Mouse (Mus musculus) 416B (cell line): ENCODE data around the gene Gm11007.
"Not testable (repeated sequence)": the region's sequence is repeated elsewhere in the genome, so short reads cannot be mapped to it uniquely, and the experiment has no call there.

ENCODE experiments used
- DNase-seq: peaks from one replicate; pipeline ENCODE4 v3.0.0; 2011; ENCODE audit warnings: low read depth

The Gm11007 gene

GRCm38 (mm10) chr2:175643678-175644077, at the start of gene Gm11007:
Gene Gm11007, plus strand, starts transcription at chr2:175643978.
- DNase-seq: not testable (repeated sequence)
